Mouse (Mus musculus) layer of hippocampus, postnatal 25 days (tissue): ENCODE results near the gene Cyp2c39. TPM values are rescaled to one million over a fixed set of nuclear protein-coding genes. Genes with fewer than 3 reads are reported as not detected.
"Not testable (repeated sequence)": the region's sequence is repeated elsewhere in the genome, so short reads cannot be mapped to it uniquely, and the experiment has no call there.

ENCODE experiments used
- DNase-seq, 2 experiments: peaks; one replicate each; pipeline ENCODE4 v3.0.0; 2022; ENCODE audit warnings: mixed read lengths in 2 of 2, low spot score in 1 of 2; ENCODE audit errors: extremely low spot score in 1 of 2
- total RNA-seq, 2 experiments: library from RNA; stranded (reverse); gene quantifications; 2 replicates each; pipeline ENCODE4 v1.2.3; 2021

The Cyp2c39 gene
- not detected for total RNA-seq

DNA sequence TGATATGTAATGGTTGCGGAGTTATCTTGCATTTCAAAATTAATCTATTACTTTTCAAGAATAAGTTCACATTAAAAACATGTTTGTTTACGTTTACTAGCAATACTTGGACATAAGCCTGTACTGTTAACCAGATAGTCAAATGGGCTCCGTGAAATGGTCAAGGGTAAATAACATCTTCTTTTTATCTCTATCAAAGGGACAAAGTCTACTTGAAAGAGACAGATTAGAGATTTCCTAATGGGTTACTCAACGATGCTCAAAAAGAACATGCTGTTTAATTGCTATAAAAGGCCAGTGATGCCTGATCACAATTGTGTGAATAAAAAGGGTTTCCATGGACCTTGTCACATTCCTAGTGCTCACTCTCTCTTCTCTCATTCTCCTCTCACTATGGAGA is at the start of gene Cyp2c39:
Cyp2c39 (plus strand) TSS at position 329 of the 400 bp plus-strand sequence.
- DNase-seq: no peak

DNA sequence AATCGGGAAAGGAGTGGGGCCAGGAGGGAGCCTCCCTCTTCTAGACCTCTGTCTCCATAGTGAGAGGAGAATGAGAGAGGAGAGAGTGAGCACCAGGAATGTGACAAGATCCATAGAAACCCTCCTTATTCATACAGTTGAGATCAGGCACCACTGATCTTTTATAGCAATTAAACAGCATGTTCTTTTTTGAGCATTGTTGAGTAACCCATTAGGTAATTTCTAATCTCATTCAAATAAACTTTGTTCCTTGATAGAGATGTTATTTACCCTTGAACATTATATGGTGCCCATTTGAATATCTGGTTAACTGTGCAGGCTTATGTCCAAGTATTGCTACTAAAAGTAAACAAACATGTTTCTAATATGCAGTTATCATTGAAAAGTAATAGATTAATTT is 47.7 kb upstream of the Cyp2c39 start, which contains the start of gene Cyp2c38:
Cyp2c38 (minus strand) TSS at position 135 of the 400 bp plus-strand sequence.
- DNase-seq: no peak

DNA sequence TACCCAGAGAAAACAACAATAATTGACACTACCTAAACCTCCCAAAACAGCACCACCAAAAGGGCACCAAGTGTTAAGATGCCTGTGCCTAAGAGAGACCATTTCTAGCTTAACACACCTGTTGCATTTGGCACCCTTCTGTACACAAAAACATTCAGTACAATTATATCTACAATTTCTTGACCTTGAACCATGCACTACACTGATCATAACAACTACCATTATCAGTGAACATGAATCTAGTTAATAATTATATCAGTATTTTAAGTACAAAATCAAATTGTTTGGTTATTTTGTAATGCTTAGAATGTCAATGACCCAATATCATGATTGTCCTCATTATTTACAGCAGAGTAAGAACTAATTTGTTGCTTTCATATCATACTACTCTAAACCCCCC is 46.7 kb upstream of the Cyp2c39 start:
- no peak for DNase-seq

DNA sequence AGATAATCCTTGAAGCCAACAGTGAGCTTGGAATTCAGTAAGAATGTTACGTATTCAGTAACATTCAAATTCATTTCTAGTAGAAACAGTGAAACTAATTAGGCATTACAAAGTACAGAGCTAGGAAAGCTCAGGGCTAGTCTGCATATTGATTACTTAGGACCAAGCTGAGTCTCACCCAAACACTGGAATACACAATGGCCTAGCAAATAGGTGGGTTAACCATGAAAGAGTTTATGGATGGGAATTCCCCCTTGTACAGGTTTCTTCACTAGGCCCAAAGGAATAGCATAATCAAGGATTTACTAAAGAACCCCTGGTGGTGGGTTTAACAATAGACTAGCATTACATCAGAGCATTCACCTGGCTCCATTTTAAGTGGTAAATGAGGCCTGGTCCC is 26.7 kb upstream of the Cyp2c39 start:
- DNase-seq: not testable (repeated sequence)

DNA sequence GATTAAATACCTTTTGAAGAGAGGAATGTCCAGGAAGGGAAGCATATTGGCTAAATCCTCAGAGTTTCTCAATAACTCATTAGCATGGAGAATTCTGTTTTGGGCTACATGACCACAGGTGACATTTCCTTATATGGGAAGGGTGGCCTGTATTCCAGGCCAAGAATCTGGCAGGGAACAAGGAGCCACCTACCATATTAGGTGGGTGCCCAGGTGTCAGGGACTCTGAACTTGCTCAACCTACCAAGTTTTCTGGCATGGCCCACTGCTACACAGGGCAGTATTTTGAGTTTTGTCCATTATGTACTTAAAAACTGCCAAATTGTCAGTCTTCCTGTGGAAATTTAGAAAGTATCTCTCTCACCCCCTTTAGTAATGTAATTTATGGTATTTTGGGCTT is 4.3 kb upstream of the Cyp2c39 start:
- DNase-seq: no peak

DNA sequence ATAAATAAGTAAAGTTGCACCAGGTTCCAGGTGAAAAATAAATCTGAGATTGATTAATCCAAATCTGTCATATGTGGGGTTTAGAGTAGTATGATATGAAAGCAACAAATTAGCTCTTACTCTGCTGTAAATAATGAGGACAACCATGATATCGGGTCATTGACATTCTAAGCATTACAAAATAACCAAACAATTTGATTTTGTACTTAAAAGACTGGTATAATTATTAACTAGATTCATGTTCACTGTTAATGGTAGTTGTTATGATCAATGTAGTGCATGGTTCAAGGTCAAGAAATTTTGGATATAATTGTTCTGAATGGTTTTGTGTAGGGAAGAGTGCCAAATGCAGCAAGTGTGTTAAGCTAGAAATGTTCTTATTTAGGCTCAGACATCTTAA is 1.1 kb upstream of the Cyp2c39 start:
- DNase-seq: no peak

Other genes starting within 250 kb of the Cyp2c39 start
- gene Cyp2c29, start 241.5 kb upstream of the Cyp2c39 start, total RNA-seq: not detected
- gene Cyp2c38, start 47.8 kb upstream of the Cyp2c39 start, total RNA-seq: not detected
- not detected for gene Cyp2c67, start 138.2 kb downstream of the Cyp2c39 start, total RNA-seq
- not detected for gene Cyp2c68, start 230.2 kb downstream of the Cyp2c39 start, total RNA-seq